Mouse (Mus musculus) megakaryocyte-erythroid progenitor cell, adult 5-6 weeks (primary cell): ENCODE measurements around the gene Ado. TPM values are rescaled to one million over a fixed set of nuclear protein-coding genes. Genes with fewer than 3 reads are reported as not detected.

Experiments
- ATAC-seq: replicated peaks from 2 replicates; pipeline ENCODE4 v1.8.0; 2016; ENCODE audit warnings: mild to moderate bottlenecking, inconsistent platforms; ENCODE audit not compliant: severe bottlenecking, poor library complexity, low FRiP score, low TSS enrichment
- total RNA-seq, 2 experiments: library from RNA; stranded (forward) in 1 of 2; stranded (reverse) in 1 of 2; fragments of 200-1000, 215-1000 nt in 1 of 2; fragments of >200 nt in 1 of 2; fragmentation: Nextera tagmentation in 1 of 2; gene quantifications; 2 replicates each; pipeline ENCODE4 v1.2.3; 2014 to 2017

The Ado gene
- total RNA-seq (2014; fragmentation: Nextera tagmentation), result 14.1 and 16.7 TPM in 2 replicates
- 22.6 and 23.0 TPM in 2 replicates for total RNA-seq (2017)

GRCm38 (mm10) chr10:67548877-67549731 is at the start of gene Ado:
Gene Ado, minus strand, starts transcription at chr10:67548955.
- peak; percentile 90 for ATAC-seq

GRCm38 (mm10) chr10:67595278-67595677 is 46.5 kb upstream of the Ado start:
- ATAC-seq, result no peak

DNA sequence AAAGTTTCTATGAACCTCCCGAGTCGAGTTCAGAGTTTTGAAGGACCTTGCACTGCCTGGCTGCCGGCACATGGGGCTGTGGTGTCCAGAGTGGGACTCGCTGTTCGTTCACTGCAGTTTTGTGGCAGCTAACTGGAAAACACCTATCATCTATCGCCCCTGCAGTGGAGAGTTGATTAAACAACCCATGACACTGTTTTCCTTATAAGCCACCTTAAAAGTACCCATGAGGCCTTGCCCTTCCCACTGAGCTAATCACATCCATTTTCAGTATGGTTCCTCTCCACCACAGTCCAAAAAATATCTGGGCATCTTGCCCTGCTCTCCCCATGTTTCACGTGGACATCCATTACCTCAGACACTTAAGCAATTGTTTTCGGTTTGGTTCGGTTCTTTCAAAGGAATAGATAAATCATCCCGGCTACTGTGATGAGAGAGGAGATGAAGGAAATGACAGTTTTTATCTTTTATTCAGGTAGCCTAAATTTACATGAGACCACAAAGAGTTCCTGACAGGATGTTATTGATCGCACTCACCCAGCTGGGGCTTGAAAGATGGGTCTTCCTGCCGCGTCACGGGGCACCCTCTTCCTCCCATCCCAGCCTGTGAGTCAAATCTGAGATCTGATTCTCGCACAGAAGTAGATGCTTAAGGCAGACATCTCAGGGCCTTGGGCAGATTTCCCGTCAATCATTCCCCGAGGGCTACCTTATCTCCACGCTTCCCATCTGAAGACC is 37.3 kb upstream of the Ado start:
- no peak for ATAC-seq

DNA sequence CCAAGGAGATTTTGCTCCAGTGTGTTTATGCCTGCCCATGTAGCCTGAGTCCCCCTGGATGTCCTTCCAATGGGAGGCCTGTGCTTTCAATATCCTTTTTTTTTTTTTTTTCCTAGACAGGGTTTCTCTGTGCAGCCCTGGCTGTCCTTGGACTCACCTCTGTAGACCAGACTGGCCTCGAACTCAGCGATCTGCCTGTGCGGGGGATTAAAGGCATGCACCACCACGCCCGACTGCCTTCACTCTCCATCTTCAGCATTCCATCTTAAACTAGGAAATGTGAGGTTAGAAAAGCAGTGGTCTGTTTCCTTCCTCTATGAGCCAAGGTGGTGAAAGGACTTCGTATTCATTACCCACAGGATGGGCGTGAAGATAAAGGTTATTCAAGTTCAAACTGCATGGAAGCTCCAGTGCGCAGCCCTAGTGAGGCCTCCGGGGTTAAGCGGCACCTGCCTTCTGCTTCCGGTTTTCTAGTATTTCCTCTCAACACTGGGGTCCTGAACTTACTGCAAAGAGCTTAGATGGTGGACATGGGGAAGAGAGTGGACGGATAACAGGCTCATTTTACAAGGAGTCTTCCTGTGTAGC is 33.0 kb upstream of the Ado start:
- ATAC-seq, result no peak

GRCm38 (mm10) chr10:67579830-67580229 is 31.1 kb upstream of the Ado start:
- no peak for ATAC-seq

GRCm38 (mm10) chr10:67573310-67573709 is 24.6 kb upstream of the Ado start:
- no peak for ATAC-seq

- no peak for ATAC-seq
Observed at GRCm38 (mm10) chr10:67571443-67571842, 22.7 kb upstream of the Ado start.

GRCm38 (mm10) chr10:67569539-67569938 is 20.8 kb upstream of the Ado start:
- no peak for ATAC-seq

DNA sequence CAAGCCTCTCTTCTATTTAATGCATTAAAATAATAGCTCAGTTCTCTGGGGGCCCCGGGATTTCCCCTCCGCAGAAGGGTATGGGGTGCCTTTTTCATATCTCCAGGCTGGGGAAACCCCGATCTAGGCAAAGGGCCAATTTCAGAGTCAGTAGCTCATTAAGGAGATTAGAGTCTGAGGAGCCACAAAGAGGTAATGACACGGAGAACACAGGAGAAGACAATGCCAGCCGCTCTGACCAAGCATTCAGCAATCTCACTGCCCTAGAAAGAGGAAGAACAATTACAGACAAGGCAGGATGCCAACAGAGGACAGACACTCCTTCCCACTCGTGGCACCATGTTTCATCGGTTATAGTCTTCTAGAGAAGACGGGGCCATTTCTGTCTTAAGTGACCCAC is 17.3 kb upstream of the Ado start:
- ATAC-seq, result peak; percentile 77

- ATAC-seq, result no peak
Observed at GRCm38 (mm10) chr10:67564509-67564908, 15.8 kb upstream of the Ado start.

DNA sequence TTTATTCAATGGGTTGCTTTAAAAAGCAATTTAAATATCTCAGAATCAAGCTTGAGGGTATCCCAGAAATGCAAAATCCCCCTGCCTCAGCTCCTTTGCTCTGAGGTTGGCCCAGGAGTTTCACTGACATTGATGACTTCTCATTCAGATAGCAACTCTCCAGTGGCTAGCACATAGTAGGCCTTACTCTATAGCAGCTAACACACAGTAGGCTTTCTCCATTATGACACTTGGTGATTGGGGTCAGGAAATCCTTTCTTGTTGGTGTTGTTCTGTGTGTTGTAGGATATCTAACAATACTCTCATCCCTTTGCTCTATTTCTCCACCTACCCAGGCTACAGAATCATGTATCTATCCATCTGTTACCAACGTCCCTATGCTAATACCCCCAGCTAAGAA is 12.4 kb upstream of the Ado start:
- no peak for ATAC-seq

GRCm38 (mm10) chr10:67559765-67560394 is 11.1 kb upstream of the Ado start:
- ATAC-seq, result no peak

- ATAC-seq, result no peak
Observed at GRCm38 (mm10) chr10:67558053-67558452, 9.3 kb upstream of the Ado start.

DNA sequence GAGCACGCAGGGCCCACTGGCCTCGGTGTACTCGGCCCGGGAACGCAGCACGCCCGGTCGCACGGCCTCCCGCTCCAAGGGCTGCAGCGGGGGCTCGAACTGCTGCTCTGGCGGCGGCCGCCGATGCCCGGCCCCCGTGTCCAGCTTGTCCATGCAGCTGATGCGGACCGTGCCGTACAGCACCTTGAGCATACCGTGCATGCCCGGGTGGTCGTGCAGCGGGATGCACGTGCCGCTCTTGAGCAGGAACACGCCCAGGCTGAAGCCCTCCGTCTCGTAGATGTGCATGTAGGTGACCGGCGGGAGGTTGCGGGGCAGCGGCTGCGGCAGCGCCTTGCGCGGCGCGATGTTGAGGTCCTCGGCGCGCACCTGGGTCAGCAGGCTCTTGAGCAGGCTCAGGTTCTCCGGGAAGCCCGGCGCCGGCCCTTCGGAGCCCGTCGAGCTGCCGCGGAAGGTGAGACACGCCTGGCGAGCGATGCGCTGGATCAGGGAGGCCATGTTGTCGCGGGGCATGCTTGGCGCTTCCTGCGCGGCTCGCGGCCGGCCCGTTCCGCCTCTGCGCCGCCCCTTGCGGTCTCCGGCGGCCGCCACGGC is 397 bp downstream of the Ado start:
- no peak for ATAC-seq

DNA sequence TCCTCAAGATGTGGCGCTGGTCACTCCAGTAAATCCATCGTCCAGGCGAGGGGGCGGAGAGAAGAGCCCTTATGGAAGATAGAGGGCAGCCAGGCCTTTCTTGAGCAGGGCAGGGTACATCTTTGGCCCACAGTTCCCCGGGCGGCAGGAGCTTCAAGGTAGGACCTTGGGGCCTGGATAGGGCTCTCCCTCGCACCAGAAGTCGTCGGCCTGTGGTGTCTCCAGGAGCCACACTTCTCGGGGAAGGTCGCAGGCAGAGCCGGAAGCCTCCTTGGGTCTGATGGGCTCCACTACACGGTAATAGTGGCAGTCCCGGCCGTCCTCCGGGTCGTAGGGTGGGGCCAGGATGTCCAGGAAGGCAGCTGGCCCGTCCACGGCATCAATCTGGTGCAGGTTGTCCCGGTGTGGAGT is 900 bp downstream of the Ado start:
- ATAC-seq, result peak; percentile 7; the same call in 1 of the 2 replicates

GRCm38 (mm10) chr10:67540591-67540990 is 8.2 kb downstream of the Ado start:
- no peak for ATAC-seq

- ATAC-seq, result no peak
Observed at GRCm38 (mm10) chr10:67539401-67539730, 9.4 kb downstream of the Ado start.

GRCm38 (mm10) chr10:67538585-67539400 is 10.0 kb downstream of the Ado start:
- no peak for ATAC-seq

- ATAC-seq, result no peak
Observed at GRCm38 (mm10) chr10:67538106-67538505, 10.6 kb downstream of the Ado start.
